Mouse (Mus musculus) right cerebral cortex, postnatal 25 days (tissue): Measurements from ENCODE around the gene Suclg2.

Experiments used
- DNase-seq: peaks from one replicate; pipeline ENCODE4 v3.0.0; 2022

The Suclg2 gene

GRCm38 (mm10) chr6:95551000-95551399, 167.6 kb downstream of the Suclg2 start:
- no peak for DNase-seq

GRCm38 (mm10) chr6:95546189-95546832, 172.3 kb downstream of the Suclg2 start:
- no peak for DNase-seq

GRCm38 (mm10) chr6:95545714-95546113, 172.9 kb downstream of the Suclg2 start:
- no peak for DNase-seq

GRCm38 (mm10) chr6:95545296-95545695, 173.3 kb downstream of the Suclg2 start:
- DNase-seq: no peak

GRCm38 (mm10) chr6:95535191-95535590, 183.4 kb downstream of the Suclg2 start:
- no peak for DNase-seq

GRCm38 (mm10) chr6:95519846-95520245, 198.8 kb downstream of the Suclg2 start:
- DNase-seq: no peak

GRCm38 (mm10) chr6:95518406-95518805, 200.2 kb downstream of the Suclg2 start:
- no peak for DNase-seq

- no peak for DNase-seq
Observed at GRCm38 (mm10) chr6:95515721-95516120, 202.9 kb downstream of the Suclg2 start.

- no peak for DNase-seq
Observed at GRCm38 (mm10) chr6:95514726-95515125, 203.9 kb downstream of the Suclg2 start.

GRCm38 (mm10) chr6:95511689-95512088, 206.9 kb downstream of the Suclg2 start:
- DNase-seq: no peak

GRCm38 (mm10) chr6:95500771-95501170, 217.8 kb downstream of the Suclg2 start:
- no peak for DNase-seq

GRCm38 (mm10) chr6:95499639-95500038, 219.0 kb downstream of the Suclg2 start:
- DNase-seq: no peak

GRCm38 (mm10) chr6:95492216-95492956, 226.2 kb downstream of the Suclg2 start:
- no peak for DNase-seq

GRCm38 (mm10) chr6:95491043-95491442, 227.6 kb downstream of the Suclg2 start:
- no peak for DNase-seq

GRCm38 (mm10) chr6:95485791-95486190, 232.8 kb downstream of the Suclg2 start:
- no peak for DNase-seq

- DNase-seq: peak; percentile 61
Observed at GRCm38 (mm10) chr6:95484183-95484818, 234.3 kb downstream of the Suclg2 start.

GRCm38 (mm10) chr6:95483686-95484085, 234.9 kb downstream of the Suclg2 start:
- no peak for DNase-seq

- DNase-seq: no peak
Observed at GRCm38 (mm10) chr6:95483127-95483526, 235.5 kb downstream of the Suclg2 start.

GRCm38 (mm10) chr6:95479801-95480200, 238.8 kb downstream of the Suclg2 start:
- no peak for DNase-seq

- DNase-seq: no peak
Observed at GRCm38 (mm10) chr6:95469521-95469920, 249.1 kb downstream of the Suclg2 start.

- no peak for DNase-seq
Observed at GRCm38 (mm10) chr6:95465322-95465721, 253.3 kb downstream of the Suclg2 start.

GRCm38 (mm10) chr6:95459372-95459771, 259.2 kb downstream of the Suclg2 start:
- DNase-seq: no peak

- no peak for DNase-seq
Observed at GRCm38 (mm10) chr6:95446151-95446550, 272.4 kb downstream of the Suclg2 start.

- no peak for DNase-seq
Observed at GRCm38 (mm10) chr6:95445036-95445435, 273.6 kb downstream of the Suclg2 start.
